Comparison of ENCODE assay signal across 20 mouse cellular contexts in the genomic region with DNA sequence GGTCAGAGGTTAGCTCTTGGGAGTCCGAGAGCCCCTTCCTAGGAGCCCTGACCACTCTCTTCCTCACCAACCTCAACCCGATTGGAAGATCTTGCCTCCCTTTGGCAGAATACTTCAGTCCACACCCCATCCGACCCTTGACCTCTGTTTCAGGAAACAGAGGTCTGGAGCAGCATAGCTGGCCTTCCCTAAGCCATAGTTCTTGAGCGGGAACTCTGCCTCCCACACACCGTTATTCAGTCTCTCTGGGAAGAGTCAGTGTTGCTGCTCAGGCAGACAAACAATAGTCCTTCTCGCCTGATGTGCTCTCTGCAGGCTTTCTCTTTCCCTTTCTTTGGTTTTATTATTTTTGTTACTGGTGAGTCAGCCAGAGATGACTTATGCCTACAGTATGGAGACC. TPM values are rescaled to one million over a fixed set of nuclear protein-coding genes. Genes with fewer than 3 reads are reported as not detected.
A peak's percentile ranks its signal among the peaks of the same experiment; 100 is the strongest.
DNase-seq lines count a peak whose midpoint lies in the region; TF ChIP-seq lines count a peak whose summit lies in the region.
"Had no signal": no experiment of that assay in that cellular context is flagged by ENCODE, and none has a peak within 500 bp of the region (broad histone marks: within the 10 kb centered on the region; RNA-seq: fewer than 3 reads in every experiment).

No protein-coding gene starts in this region.

- WGBS in kidney, adult 2 months: 51% methylated on average over 6 of the region's 6 CpGs
- 5% methylated on average over 6 of the region's 6 CpGs for WGBS in embryonic facial prominence, embryonic 10.5 days

- H3K4me2 ChIP-seq in myocyte (ENCODE audit: low read depth): peak overlapping the region; percentile 73
- H3K4me2 ChIP-seq: heart, embryonic 12.5 days; hindbrain, embryonic 13.5 days had no signal

- TF ChIP-seq CTCF in kidney, adult 2 months (conservative IDR thresholded peaks at IDR 0.05; ENCODE audit: insufficient read depth, insufficient read length, low read depth, low read length): no peak

- H3K27ac ChIP-seq in kidney, adult 2 months (ENCODE audit: insufficient read depth, low read depth, low read length): no peak overlapping the region
- peak overlapping the region; percentile 57; the same call in 1 of the 2 replicates for H3K27ac ChIP-seq in embryonic facial prominence, embryonic 10.5 days (replicated peaks)
- H3K27ac ChIP-seq: hindbrain, embryonic 13.5 days; limb, embryonic 10.5 days; liver, embryonic 14.5 days had no signal

- H3K4me1 ChIP-seq in kidney, adult 2 months (ENCODE audit: control insufficient read depth, insufficient read depth, low read length): peaks cover 3% of the 10 kb centered on the region; the same call in 1 of the 2 replicates
- peaks cover 48% of the 10 kb centered on the region for H3K4me1 ChIP-seq in embryonic facial prominence, embryonic 10.5 days

- H3K36me3 ChIP-seq in kidney, adult 2 months (ENCODE audit: control insufficient read depth, insufficient read depth, low read length): no peaks in the 10 kb centered on the region
- H3K36me3 ChIP-seq in embryonic facial prominence, embryonic 10.5 days (replicated peaks): 0 out of 2 replicates have a peak, but pooled peaks cover 3% of the 10 kb centered on the region
- H3K36me3 ChIP-seq in myocyte (ENCODE audit: control insufficient read depth, insufficient read depth): no peaks in the 10 kb centered on the region
- H3K36me3 ChIP-seq: heart, embryonic 12.5 days; hindbrain, embryonic 13.5 days; limb, embryonic 10.5 days had no signal

- H3K4me3 ChIP-seq in kidney, adult 2 months (ENCODE audit: insufficient read depth, low read depth, low read length): no peak overlapping the region
- peak overlapping the region; percentile 34; the same call in 1 of the 2 replicates for H3K4me3 ChIP-seq in embryonic facial prominence, embryonic 10.5 days
- H3K4me3 ChIP-seq in myocyte: no peak overlapping the region
- H3K4me3 ChIP-seq: heart, embryonic 12.5 days; hindbrain, embryonic 13.5 days; limb, embryonic 10.5 days had no signal

- H3K79me2 ChIP-seq in myocyte (ENCODE audit: control insufficient read depth, insufficient read depth): no peaks in the 10 kb centered on the region

- peaks cover 6% of the 10 kb centered on the region for H3K27me3 ChIP-seq in kidney, adult 2 months (replicated peaks; ENCODE audit: control insufficient read depth, insufficient read depth, low read length)
- H3K27me3 ChIP-seq in embryonic facial prominence, embryonic 10.5 days (replicated peaks; ENCODE audit: low read depth, poor library complexity, severe bottlenecking): peaks cover 100% of the 10 kb centered on the region
- H3K27me3 ChIP-seq in myocyte (ENCODE audit: control insufficient read depth, insufficient read depth, insufficient read length): no peaks in the 10 kb centered on the region

- no peaks in the 10 kb centered on the region for H3K9me3 ChIP-seq in embryonic facial prominence, embryonic 10.5 days
- H3K9me3 ChIP-seq: heart, embryonic 12.5 days; hindbrain, embryonic 13.5 days; limb, embryonic 10.5 days had no signal

- no peak for TF ChIP-seq POLR2A in kidney, adult 2 months (IDR thresholded peaks at IDR 0.05; ENCODE audit: low read depth, low read length)
- TF ChIP-seq POLR2A in myocyte (IDR thresholded peaks at IDR 0.05; ENCODE audit: insufficient read length, low read depth): no peak

- no peak overlapping the region for H3ac ChIP-seq in myocyte (ENCODE audit: control insufficient read depth, insufficient read length)

- peak; percentile 66 for DNase-seq in embryo, embryonic 10 days (ENCODE audit: low spot score)
- DNase-seq in embryo, embryonic 11 days: no peak
- DNase-seq in kidney, adult 2 months: peak; percentile 25
- DNase-seq in kidney, postnatal 14 days: no peak
- DNase-seq in embryonic facial prominence, embryonic 10.5 days (ENCODE audit: low spot score): no peak
- DNase-seq in adrenal gland, postnatal 25 days: no peak
- no peak for DNase-seq in adrenal gland, adult (ENCODE audit: inconsistent age in 2 of 2, low spot score in 1 of 2)
- DNase-seq: adrenal gland, postnatal 14 days; cerebellum, postnatal 14 days; gastrocnemius, postnatal 36 days; lung, postnatal 10 days; thymus, adult 2 months had no signal

TF ChIP-seq in myocyte, 11 proteins besides CTCF, POLR2A, EP300 and RAD21:
- TF ChIP-seq POLR2AphosphoS2 (IDR thresholded peaks at IDR 0.05; ENCODE audit: insufficient read length, low read depth): no peak
- TF ChIP-seq MAX (IDR thresholded peaks at IDR 0.05; ENCODE audit: low read depth): no peak
- TF ChIP-seq SRF (IDR thresholded peaks at IDR 0.05; ENCODE audit: control insufficient read depth, insufficient read length, low read depth): no peak
- no peak for TF ChIP-seq MYOG (IDR thresholded peaks at IDR 0.05; ENCODE audit: control insufficient read depth in 1 of 3, insufficient read depth in 1 of 3, insufficient read length in 2 of 3, low read depth in 2 of 3)

RNA-seq across cellular contexts. Expression of a gene that starts 5.5 kb away (rescaled TPM):
- polyA plus RNA-seq in kidney, adult 2 months (2012; rRNA removed): 1.4 and 1.7 TPM in 2 replicates
- 13.5 and 16.1 TPM in 2 replicates for polyA plus RNA-seq in embryonic facial prominence, embryonic 10.5 days (2016; fragmentation: Nextera tagmentation; extraction: Ambion mirVana)
- polyA plus RNA-seq in myocyte (2012; fragmentation: generic; extraction: Trizol): 1.1 TPM
- 1.8 and 2.6 TPM in 2 replicates for total RNA-seq in adrenal gland, postnatal 25 days (2021)
- total RNA-seq: megakaryocyte-erythroid progenitor cell, adult 5-6 weeks had no signal

RNA-seq across cellular contexts. Expression of a gene that starts 36.5 kb away (rescaled TPM):
- polyA plus RNA-seq in kidney, adult 2 months (2012; rRNA removed): 54.0 and 65.1 TPM in 2 replicates
- polyA plus RNA-seq in embryonic facial prominence, embryonic 10.5 days (2016; fragmentation: Nextera tagmentation; extraction: Ambion mirVana): 30.6 and 34.1 TPM in 2 replicates
- 40.9 TPM for polyA plus RNA-seq in myocyte (2012; fragmentation: generic; extraction: Trizol)
- total RNA-seq in adrenal gland, postnatal 25 days (2021): 24.6 and 24.8 TPM in 2 replicates

RNA-seq across cellular contexts. Expression of a gene that starts 36.8 kb away (rescaled TPM):
- 10.9 and 15.2 TPM in 2 replicates for polyA plus RNA-seq in kidney, adult 2 months (2012; rRNA removed)
- polyA plus RNA-seq in embryonic facial prominence, embryonic 10.5 days (2016; fragmentation: Nextera tagmentation; extraction: Ambion mirVana): 83.8 and 88.6 TPM in 2 replicates
- 30.2 TPM for polyA plus RNA-seq in myocyte (2012; fragmentation: generic; extraction: Trizol)
- 27.0 and 28.5 TPM in 2 replicates for total RNA-seq in adrenal gland, postnatal 25 days (2021)

RNA-seq across cellular contexts. Expression of a gene that starts 50.5 kb away (rescaled TPM):
- 0.61 and 1.7 TPM in 2 replicates for polyA plus RNA-seq in kidney, adult 2 months (2012; rRNA removed)
- polyA plus RNA-seq in embryonic facial prominence, embryonic 10.5 days (2016; fragmentation: Nextera tagmentation; extraction: Ambion mirVana): 0.29 and 0.74 TPM in 2 replicates
- 0.16 TPM for polyA plus RNA-seq in myocyte (2012; fragmentation: generic; extraction: Trizol)
- total RNA-seq in adrenal gland, postnatal 25 days (2021): not detected in 2 replicates
- total RNA-seq: adrenal gland, postnatal 14 days; gastrocnemius, postnatal 36 days; megakaryocyte-erythroid progenitor cell, adult 5-6 weeks had no signal
- polyA plus RNA-seq: heart, embryonic 12.5 days; intestine, postnatal 0 days; liver, embryonic 14.5 days; stomach, embryonic 14.5 days had no signal

RNA-seq across cellular contexts. Expression of a gene that starts 50.5 kb away (rescaled TPM):
- 203 and 261 TPM in 2 replicates for polyA plus RNA-seq in kidney, adult 2 months (2012; rRNA removed)
- polyA plus RNA-seq in embryonic facial prominence, embryonic 10.5 days (2016; fragmentation: Nextera tagmentation; extraction: Ambion mirVana): 203 and 215 TPM in 2 replicates
- 299 TPM for polyA plus RNA-seq in myocyte (2012; fragmentation: generic; extraction: Trizol)
- 178 and 189 TPM in 2 replicates for total RNA-seq in adrenal gland, postnatal 25 days (2021)

Comparison
In these comparisons a context has a peak if more than half of its experiments do, and no peak if none do; other contexts are left out.
1. DNase-seq: peak in embryo, embryonic 10 days (single experiment) and kidney, adult 2 months (single experiment); none in embryo, embryonic 11 days (single experiment), kidney, postnatal 14 days (single experiment), embryonic facial prominence, embryonic 10.5 days (single experiment), adrenal gland, postnatal 25 days (single experiment) and adrenal gland, adult (0 of 2).